Mouse (Mus musculus): Measurements from ENCODE around the gene Oosp1. TPM values are rescaled to one million over a fixed set of nuclear protein-coding genes. Genes with fewer than 3 reads are reported as not detected.

Oosp1 gene
- polyA plus RNA-seq (2012; ENCODE audit: insufficient read depth, insufficient read length, missing spikeins) = not detected in 2 replicates

GRCm38 (mm10) chr19:11690839-11691238, at the start of gene Oosp1:
Oosp1 (minus strand) TSS chr19:11691150.
- Histone ChIP-seq H3K4me3 (ENCODE audit: insufficient read depth, low read length) (no peak within 1 kb of the TSS), H3K27ac (ENCODE audit: insufficient read depth, low read depth, low read length) (no peak within 1 kb of the TSS), H3K4me1 (ENCODE audit: control insufficient read depth, insufficient read depth, low read length) (no peaks in the 10 kb centered on the region)
- TF ChIP-seq POLR2A (IDR thresholded peaks at IDR 0.05; ENCODE audit: borderline replicate concordance, low read depth, low read length) (no peak), CTCF (IDR thresholded peaks at IDR 0.05; ENCODE audit: low read depth, low read length) (no peak)

GRCm38 (mm10) chr19:11736455-11736854, 45.5 kb upstream of the Oosp1 start:
- TF ChIP-seq CTCF (IDR thresholded peaks at IDR 0.05; ENCODE audit: low read depth, low read length) (no peak), POLR2A (IDR thresholded peaks at IDR 0.05; ENCODE audit: borderline replicate concordance, low read depth, low read length) (no peak)
- no peak overlapping the region for H3K27ac ChIP-seq (ENCODE audit: insufficient read depth, low read depth, low read length)
- no peak overlapping the region for H3K4me3 ChIP-seq (ENCODE audit: insufficient read depth, low read length)
- 0 out of 2 replicates have a peak, but pooled peaks cover 2% of the 10 kb centered on the region for H3K4me1 ChIP-seq (ENCODE audit: control insufficient read depth, insufficient read depth, low read length)

GRCm38 (mm10) chr19:11730278-11730677, 39.3 kb upstream of the Oosp1 start:
- TF ChIP-seq CTCF (IDR thresholded peaks at IDR 0.05; ENCODE audit: low read depth, low read length) (no peak), POLR2A (IDR thresholded peaks at IDR 0.05; ENCODE audit: borderline replicate concordance, low read depth, low read length) (no peak)

GRCm38 (mm10) chr19:11727304-11727703, 36.4 kb upstream of the Oosp1 start:
- TF ChIP-seq POLR2A (IDR thresholded peaks at IDR 0.05; ENCODE audit: borderline replicate concordance, low read depth, low read length) = no peak
- no peak for TF ChIP-seq CTCF (IDR thresholded peaks at IDR 0.05; ENCODE audit: low read depth, low read length)
- Histone ChIP-seq H3K4me1 (ENCODE audit: control insufficient read depth, insufficient read depth, low read length) (no peaks in the 10 kb centered on the region), H3K27ac (ENCODE audit: insufficient read depth, low read depth, low read length) (no peak overlapping the region), H3K4me3 (ENCODE audit: insufficient read depth, low read length) (no peak overlapping the region)

More at GRCm38 (mm10) chr19:11730278-11730677, 39.3 kb upstream of the Oosp1 start:
- Histone ChIP-seq H3K4me1 (ENCODE audit: control insufficient read depth, insufficient read depth, low read length) (no peaks in the 10 kb centered on the region), H3K4me3 (ENCODE audit: insufficient read depth, low read length) (no peak overlapping the region), H3K27ac (ENCODE audit: insufficient read depth, low read depth, low read length) (no peak overlapping the region)

- Histone ChIP-seq H3K4me3 (ENCODE audit: insufficient read depth, low read length) (no peak overlapping the region), H3K4me1 (ENCODE audit: control insufficient read depth, insufficient read depth, low read length) (no peaks in the 10 kb centered on the region), H3K27ac (ENCODE audit: insufficient read depth, low read depth, low read length) (no peak overlapping the region)
- TF ChIP-seq CTCF (IDR thresholded peaks at IDR 0.05; ENCODE audit: low read depth, low read length) (no peak), POLR2A (IDR thresholded peaks at IDR 0.05; ENCODE audit: borderline replicate concordance, low read depth, low read length) (no peak)
Measured at GRCm38 (mm10) chr19:11725915-11726314, 35.0 kb upstream of the Oosp1 start.

GRCm38 (mm10) chr19:11724275-11724674, 33.3 kb upstream of the Oosp1 start:
- Histone ChIP-seq H3K4me3 (ENCODE audit: insufficient read depth, low read length) (no peak overlapping the region), H3K27ac (ENCODE audit: insufficient read depth, low read depth, low read length) (no peak overlapping the region), H3K4me1 (ENCODE audit: control insufficient read depth, insufficient read depth, low read length) (no peaks in the 10 kb centered on the region; the same call in 1 of the 2 replicates)
- no peak for TF ChIP-seq POLR2A (IDR thresholded peaks at IDR 0.05; ENCODE audit: borderline replicate concordance, low read depth, low read length)
- TF ChIP-seq CTCF (IDR thresholded peaks at IDR 0.05; ENCODE audit: low read depth, low read length) = no peak

GRCm38 (mm10) chr19:11723870-11724269, 32.9 kb upstream of the Oosp1 start:
- no peak for TF ChIP-seq CTCF (IDR thresholded peaks at IDR 0.05; ENCODE audit: low read depth, low read length)
- TF ChIP-seq POLR2A (IDR thresholded peaks at IDR 0.05; ENCODE audit: borderline replicate concordance, low read depth, low read length) = no peak

GRCm38 (mm10) chr19:11720071-11720470, 29.1 kb upstream of the Oosp1 start:
- H3K4me1 ChIP-seq (ENCODE audit: control insufficient read depth, insufficient read depth, low read length) = no peaks in the 10 kb centered on the region; the same call in 1 of the 2 replicates
- no peak overlapping the region for H3K27ac ChIP-seq (ENCODE audit: insufficient read depth, low read depth, low read length)
- no peak for TF ChIP-seq CTCF (IDR thresholded peaks at IDR 0.05; ENCODE audit: low read depth, low read length)
- no peak for TF ChIP-seq POLR2A (IDR thresholded peaks at IDR 0.05; ENCODE audit: borderline replicate concordance, low read depth, low read length)
- H3K4me3 ChIP-seq (ENCODE audit: insufficient read depth, low read length) = no peak overlapping the region

More at GRCm38 (mm10) chr19:11723870-11724269, 32.9 kb upstream of the Oosp1 start:
- H3K4me3 ChIP-seq (ENCODE audit: insufficient read depth, low read length) = no peak overlapping the region
- no peaks in the 10 kb centered on the region; the same call in 1 of the 2 replicates for H3K4me1 ChIP-seq (ENCODE audit: control insufficient read depth, insufficient read depth, low read length)
- H3K27ac ChIP-seq (ENCODE audit: insufficient read depth, low read depth, low read length) = no peak overlapping the region

GRCm38 (mm10) chr19:11712451-11712850, 21.5 kb upstream of the Oosp1 start:
- H3K27ac ChIP-seq (ENCODE audit: insufficient read depth, low read depth, low read length) = no peak overlapping the region
- no peak overlapping the region for H3K4me3 ChIP-seq (ENCODE audit: insufficient read depth, low read length)
- TF ChIP-seq CTCF (IDR thresholded peaks at IDR 0.05; ENCODE audit: low read depth, low read length) = no peak
- TF ChIP-seq POLR2A (IDR thresholded peaks at IDR 0.05; ENCODE audit: borderline replicate concordance, low read depth, low read length) = no peak

GRCm38 (mm10) chr19:11698342-11698741, 7.4 kb upstream of the Oosp1 start:
- Histone ChIP-seq H3K4me3 (ENCODE audit: insufficient read depth, low read length) (no peak overlapping the region), H3K4me1 (ENCODE audit: control insufficient read depth, insufficient read depth, low read length) (peaks cover 2% of the 10 kb centered on the region; the same call in 1 of the 2 replicates), H3K27ac (ENCODE audit: insufficient read depth, low read depth, low read length) (no peak overlapping the region)
- no peak for TF ChIP-seq POLR2A (IDR thresholded peaks at IDR 0.05; ENCODE audit: borderline replicate concordance, low read depth, low read length)
- no peak for TF ChIP-seq CTCF (IDR thresholded peaks at IDR 0.05; ENCODE audit: low read depth, low read length)

More at GRCm38 (mm10) chr19:11712451-11712850, 21.5 kb upstream of the Oosp1 start:
- no peaks in the 10 kb centered on the region for H3K4me1 ChIP-seq (ENCODE audit: control insufficient read depth, insufficient read depth, low read length)
